Mouse (Mus musculus) inflammation-experienced regulatory T-cells (primary cell): ENCODE measurements around the gene Klra6. TPM values are rescaled to one million over a fixed set of nuclear protein-coding genes. Genes with fewer than 3 reads are reported as not detected.

Experiments
- polyA plus RNA-seq, 2 experiments: library from polyadenylated mRNA; unstranded; fragments of 100-300 nt; shearing (Covaris generic); gene quantifications; one replicate each; pipeline ENCODE4 v1.2.1; 2017

Klra6 gene
- not detected for polyA plus RNA-seq

DNA sequence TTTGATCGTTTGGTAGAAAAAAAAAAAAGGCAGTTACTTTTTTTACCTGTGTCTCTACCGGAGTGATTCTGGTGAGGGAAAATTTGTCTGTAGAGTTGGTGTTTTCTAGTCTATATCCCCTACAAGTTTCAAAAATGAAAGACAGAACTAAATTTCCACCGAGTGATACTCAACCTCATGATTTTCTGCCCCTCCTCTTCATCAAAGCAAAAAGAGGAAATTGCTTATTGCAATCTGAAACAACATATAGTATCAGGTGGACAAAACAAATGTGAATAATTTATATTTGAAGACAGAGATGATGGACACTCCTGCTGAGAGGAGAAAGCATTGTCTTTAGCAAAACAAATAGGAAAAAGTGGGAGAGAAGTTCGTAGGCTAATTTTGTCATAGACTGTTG, at the start of gene Klra6:
TSS of gene Klra6 (minus strand) at position 101 of the 400 bp plus-strand sequence.

DNA sequence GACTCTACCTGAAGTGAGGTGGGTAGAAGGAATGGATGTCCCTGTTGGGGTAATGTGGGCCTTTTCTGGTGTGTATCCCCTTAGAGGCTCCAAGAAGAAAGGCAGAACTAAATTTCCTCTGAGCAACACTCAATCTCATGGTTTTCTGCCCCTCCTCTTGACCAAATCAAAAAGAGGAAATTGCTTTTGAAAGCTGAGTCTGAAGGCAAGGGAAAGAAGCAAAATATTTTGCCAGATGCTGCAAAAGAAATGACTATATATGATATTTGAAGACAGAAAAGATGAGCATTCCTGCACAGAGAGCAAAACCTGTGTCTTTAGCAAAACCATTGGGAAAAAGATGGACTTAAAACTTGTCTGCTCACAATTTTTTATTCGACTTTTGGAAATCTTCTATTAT, 40.4 kb upstream of the Klra6 start, which contains the start of gene Klra4:
TSS of gene Klra4 (minus strand) at position 101 of the 400 bp plus-strand sequence.

Other genes with a start within 250 kb of the Klra6 start
- gene Gm156, start 242.7 kb downstream of the Klra6 start, polyA plus RNA-seq, result under 1 TPM; 0.13 to 0.65 TPM
- gene Gm17631, start 164.3 kb downstream of the Klra6 start, polyA plus RNA-seq, result not detected
- not detected for gene Klra17, start 150.3 kb downstream of the Klra6 start, polyA plus RNA-seq
- not detected for gene Klra5, start 109.3 kb downstream of the Klra6 start, polyA plus RNA-seq
- gene Klra4, start 40.3 kb upstream of the Klra6 start, polyA plus RNA-seq, result not detected
- gene Klra8, start 102.9 kb upstream of the Klra6 start, polyA plus RNA-seq, result not detected
- gene Klra9, start 166.2 kb upstream of the Klra6 start, polyA plus RNA-seq, result not detected
- under 1 TPM in 1 of 2 experiments, not detected in 1; 0.36 TPM for gene Klra7, start 206.4 kb upstream of the Klra6 start, polyA plus RNA-seq